Mouse (Mus musculus): ENCODE results near the gene Osbpl8.
A peak's percentile ranks its signal among the peaks of the same experiment; 100 is the strongest.

Gene Osbpl8

DNA sequence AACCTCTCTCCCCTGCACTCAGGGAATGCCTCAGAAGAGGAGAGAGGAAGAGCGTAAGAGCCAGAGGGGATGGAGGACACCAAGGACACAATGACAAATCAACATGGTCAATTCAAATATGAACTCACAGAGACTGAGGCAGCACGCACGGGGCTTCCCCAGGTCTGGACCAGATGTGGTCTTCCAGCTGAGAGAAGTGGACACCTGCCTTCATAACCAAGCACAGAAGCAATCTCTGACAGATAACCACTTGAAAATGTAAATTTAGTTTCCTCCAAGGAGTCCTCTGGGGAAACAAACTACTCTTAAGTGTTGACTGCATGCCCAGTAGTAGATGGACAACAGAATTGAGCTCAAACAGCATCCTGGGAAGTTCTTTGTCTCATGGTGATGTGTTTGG lies 9.5 kb upstream of the Osbpl8 start:
- DNase-seq (ENCODE audit: low spot score in 2 of 2): no peak

DNA sequence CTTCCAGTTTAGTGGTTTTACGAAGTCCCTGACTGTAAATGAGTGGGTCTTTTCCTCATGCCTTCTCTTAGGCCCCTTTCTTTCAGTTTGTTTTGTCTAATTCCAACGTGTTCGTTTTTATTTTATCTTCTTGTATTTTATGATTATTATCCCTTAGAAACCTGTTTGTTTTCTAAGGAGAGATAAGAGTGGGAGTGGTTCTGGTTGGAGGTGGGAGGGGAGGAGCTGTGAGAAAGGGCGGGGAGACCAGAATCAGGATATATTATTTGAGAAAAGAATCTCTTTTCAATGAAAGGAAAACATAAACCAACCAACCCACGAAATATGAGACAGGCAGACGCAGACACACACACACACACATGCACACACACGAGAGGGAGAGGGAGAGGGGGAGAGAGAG lies 9.0 kb upstream of the Osbpl8 start:
- DNase-seq (ENCODE audit: low spot score in 2 of 2): no peak

DNA sequence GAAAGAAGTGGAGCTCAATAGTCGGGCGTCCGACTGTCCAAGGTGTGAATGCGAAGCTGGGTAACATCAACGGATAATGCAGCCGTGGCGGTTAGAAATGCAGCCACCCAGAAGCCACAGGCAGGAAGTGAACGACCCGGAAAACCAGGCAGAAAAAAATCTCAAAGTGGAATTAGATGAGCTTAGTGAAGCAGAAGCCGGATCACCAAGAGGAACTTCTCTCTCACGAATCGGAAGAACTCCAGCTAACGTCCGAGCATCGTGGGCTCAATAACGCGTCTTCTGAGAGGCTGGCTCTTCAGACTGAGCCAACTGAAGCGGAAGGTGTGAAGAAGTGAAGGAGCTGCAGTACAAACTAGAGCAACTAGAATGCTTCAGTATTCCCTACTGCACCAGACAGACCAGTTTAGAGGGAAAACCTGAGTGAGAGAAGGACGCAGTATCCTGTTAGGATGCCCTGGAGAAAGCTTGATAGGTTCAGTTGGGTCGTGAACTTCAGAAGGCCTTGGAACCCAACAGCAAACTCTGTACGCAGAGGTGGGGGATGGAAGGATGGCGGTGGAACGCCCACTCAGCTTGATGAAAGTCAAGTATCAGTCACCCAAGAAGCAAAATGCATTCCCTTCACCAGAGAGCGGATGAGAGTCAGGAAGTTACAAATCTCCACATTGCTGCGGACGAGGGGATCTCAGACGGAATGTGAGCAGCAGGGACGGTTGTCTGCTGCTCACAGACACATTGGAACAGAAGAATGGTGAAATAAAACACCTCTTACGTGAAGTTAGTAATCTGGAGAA lies 8.0 kb upstream of the Osbpl8 start:
- no peak for DNase-seq (ENCODE audit: low spot score in 2 of 2)

DNA sequence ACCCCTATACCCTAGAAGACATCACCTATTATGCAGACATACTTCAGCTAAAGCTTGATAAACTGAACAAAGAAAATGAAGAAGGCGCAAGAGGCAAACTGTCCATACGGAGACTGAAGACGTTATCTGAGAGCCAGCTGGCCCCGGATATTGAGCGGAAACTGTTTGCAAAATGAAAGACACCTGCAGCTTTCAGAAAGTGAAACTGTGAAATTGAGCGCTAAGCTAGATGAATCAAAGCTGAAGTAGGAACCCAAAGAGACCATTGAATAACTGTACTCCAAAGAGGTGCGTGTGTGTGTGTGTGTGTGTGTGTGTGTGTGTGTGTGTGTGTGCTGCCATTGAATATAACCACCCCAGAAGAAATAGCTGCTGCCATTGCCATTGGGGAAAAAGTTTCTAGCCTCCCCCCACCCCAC lies 7.3 kb upstream of the Osbpl8 start:
- no peak for DNase-seq (ENCODE audit: low spot score in 2 of 2)

DNA sequence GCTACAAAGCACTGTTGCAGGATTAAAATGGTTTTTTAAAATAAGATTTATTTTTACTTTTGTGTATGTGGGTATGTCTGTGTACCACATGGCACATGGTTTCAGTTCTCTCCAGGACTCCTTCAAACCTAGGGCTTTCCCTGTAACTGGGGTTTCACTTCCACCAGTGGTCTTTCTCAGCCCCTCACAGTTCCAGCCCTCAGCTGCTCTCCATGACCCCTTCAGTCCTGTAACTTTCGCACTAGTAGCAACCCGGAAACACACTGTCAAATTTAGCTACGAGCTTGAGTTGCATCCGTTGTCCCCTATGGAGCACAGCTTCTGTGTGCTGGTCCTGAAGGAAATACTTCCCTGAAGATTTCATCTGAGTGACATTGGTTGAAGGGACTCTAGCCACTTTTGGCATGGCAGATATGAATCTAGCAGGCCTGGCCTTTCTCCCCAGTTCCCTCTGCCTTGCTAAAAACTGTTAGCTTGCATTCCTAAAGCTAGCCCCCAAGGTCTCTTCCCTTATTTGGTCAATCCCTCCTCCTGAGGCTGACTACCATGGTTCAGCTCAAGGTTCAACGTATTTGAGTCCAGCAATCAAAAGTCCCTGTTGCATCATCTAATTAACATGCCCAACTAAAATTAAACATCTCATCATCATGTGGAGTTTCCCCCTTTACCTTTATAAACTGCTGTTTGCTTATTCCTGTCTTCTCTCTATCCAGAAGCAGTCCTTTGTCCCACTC lies 4.6 kb upstream of the Osbpl8 start:
- DNase-seq (ENCODE audit: low spot score in 2 of 2): no peak

DNA sequence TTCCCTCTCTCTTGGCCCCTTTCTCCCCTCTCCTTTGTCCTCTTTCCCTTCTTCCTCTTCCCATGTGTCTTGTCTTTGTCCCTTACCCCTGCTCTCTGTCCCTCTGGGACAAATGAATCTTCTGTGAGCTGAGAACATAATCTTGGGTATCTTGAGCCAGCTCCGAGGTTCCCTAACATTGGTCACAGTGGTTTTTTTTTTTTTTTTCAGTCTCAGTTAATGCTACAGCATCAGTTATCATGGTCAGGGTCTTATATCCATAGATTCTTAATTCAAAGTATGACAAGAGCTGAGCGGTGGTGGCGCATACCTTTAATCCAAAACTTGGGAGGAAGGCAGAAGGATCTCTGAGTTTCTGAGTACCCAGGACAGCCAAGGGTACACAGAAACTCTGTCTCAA lies 4.0 kb upstream of the Osbpl8 start:
- DNase-seq (ENCODE audit: low spot score in 2 of 2): no peak

DNA sequence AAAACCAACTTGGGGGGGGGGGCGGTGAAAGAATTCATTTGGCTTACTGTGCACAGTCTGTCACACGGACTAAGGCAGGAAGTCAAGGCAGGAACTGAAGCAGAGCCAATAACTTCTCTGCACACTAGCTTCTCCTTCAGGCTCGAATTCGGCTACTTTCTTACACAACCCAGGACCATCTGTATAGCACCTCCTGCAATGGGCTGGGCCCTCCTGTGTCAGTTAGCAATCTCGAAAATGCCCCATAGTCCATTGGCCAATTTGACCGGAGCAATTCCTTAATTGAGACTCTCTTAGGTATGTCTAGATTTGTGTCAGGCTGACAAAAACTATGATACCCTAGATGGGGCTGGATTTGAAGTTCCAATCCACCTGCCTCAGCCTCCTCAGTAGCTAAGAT lies 3.2 kb upstream of the Osbpl8 start:
- no peak for DNase-seq (ENCODE audit: low spot score in 2 of 2)

DNA sequence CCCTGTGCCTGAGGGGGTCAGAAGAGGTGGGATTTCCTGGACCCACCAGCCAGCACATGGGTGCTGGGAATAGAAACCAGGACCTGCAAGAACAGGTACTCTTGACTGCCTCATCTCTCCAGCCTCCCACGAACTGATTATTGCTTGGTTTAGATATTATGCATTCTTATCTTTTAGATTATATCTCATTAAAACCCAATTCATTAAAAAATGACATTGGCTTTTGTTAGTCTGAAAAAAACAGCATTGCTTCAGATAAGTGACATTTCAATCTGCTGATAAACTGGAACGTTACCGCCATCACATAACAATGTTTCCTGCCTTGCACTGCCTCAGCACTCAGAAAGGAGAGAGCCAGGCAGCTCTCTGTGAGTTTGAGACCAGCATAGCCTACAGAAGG lies 1.5 kb upstream of the Osbpl8 start:
- no peak for DNase-seq (ENCODE audit: low spot score in 2 of 2)

DNA sequence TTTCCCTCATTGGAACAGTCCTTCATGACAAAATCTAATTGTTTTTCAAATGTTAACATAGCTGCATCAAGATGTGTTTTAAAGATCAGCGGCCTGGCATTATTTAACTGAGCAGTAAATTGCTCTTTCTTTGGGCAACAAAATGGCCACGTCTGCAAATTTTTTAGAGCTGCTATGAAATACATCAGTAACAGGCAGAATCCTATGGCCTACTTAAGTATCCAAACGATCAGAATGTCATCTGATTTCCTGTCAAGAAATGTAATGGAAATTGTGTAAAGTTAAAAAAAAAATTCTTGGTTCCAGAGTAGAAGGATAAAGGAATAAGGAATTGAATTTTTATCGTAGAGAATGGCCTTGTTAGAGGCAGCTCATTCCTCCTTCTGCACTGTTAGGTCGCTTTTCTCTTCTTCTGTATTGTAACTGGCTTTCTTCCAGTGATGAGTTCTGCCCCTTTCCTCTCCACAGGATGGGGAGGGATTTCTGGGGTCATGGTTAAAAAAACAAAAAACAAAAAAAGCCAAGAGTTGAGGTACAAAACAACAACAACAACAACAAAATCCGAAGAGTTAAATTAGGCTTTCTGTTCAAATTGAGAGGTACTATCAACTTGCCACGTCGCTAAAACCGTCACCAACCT lies 831 bp upstream of the Osbpl8 start:
- no peak for DNase-seq (ENCODE audit: low spot score in 2 of 2)

DNA sequence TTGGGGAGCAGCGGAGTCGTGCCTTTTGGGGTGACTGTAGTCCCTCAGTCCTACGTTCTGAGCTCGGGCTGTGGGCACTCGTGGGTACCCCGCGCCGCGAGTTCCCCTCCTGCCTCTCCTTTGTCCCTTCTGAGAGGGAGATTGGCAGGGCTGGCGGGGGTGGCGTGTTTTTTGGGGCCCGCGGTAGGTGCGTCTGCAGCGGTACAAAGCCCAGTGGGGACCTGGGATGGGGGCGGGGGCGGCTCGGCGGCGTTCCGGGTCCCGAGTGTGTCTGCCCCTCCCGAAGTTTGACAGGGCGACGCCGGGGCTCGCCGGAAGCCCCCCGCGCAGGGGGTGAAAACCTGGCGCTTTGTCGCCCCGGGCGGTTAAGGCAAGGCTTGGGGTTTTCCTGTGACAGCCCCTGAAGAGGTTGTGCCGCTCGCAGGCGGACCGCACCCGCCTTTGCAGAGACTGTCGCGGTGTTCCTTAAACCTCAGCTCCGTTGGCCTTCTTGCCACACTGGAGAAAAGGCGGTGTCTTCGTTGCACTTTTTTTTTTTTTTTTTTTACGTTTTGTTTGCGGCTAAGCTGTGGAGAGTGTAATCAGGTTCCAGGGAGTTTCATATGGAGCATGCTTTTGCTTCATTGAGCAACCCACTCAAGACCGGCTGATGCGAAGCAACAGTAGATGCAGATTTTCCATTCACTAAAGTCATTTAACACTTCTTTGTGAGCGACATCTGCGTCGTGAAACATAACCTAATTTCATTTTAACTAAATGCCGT lies 848 bp downstream of the Osbpl8 start:
- DNase-seq (ENCODE audit: low spot score in 2 of 2): peak; percentile 60 to 61

DNA sequence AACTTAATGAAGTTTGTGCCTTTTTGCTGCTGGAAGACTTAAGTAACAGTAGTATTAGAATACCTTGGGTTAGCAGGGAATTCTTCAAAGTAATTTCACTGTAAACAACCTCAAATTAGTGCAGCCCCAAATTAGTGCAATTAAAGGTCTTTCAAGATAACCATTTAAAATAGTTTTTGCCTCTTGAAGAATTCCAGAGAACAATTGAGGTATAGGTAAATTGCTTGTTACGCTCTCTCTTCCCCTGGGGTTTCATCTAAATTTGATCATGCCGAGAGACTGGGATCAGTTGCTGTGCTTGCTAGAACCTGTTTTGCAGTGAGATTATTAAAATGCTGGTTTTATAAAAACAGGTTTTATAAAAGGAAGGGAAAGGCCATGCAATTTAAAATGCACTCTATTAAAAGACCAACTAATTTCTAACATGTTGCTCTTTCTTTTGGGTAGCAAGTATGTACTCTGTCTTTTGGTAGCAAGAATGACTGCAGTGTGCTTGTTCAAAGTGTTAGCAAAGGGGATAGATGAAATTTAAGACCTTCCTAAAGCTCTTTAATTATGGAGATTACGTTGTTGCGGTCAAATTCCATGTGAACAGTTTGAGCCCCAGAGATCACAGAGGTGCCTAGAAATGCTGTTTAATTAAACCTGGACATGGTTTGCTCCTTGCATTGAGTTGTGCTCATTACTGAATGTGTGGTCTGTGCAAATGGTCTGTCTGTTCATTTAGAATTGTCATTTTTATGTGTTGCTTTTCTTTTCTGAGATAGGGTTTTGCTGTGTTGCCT lies 1.7 kb downstream of the Osbpl8 start:
- no peak for DNase-seq (ENCODE audit: low spot score in 2 of 2)

DNA sequence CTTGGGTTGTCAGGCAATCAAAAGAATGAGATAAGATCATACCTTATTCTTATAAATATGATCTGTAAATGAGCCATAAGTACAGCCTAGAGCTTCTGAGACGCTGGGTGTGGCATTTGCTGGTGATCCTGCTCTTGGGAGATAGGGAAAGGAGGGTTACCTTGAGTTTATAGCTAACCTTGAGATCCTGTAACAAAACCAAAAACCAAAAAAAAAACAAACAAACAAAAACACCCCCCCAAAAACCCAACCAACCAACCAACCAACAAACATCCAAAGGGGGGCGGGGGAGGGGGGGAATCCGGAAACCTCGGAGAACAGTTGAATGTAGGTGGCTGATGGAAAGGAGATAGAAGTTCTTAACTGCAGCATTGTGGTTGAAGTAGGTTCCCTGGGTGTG lies 2.9 kb downstream of the Osbpl8 start:
- no peak for DNase-seq (ENCODE audit: low spot score in 2 of 2)

DNA sequence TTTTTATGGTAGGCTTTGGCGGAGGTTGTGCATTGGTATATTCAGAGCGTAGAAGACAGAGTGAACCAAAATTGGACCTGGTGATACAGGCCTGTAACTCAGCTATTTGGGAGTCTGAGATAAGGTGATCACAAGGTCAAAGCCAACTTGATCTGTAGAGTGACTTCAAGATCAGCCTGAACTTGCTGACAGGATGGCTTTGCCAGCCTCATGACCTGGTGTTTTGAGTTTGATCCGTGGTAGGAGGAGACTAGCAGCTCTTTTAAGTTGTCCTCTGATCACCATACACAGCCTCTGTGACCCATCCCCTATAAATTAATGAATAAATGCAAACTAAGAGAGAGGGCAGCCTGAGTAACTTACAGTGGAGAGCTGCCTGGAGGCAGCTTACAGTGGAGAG lies 3.8 kb downstream of the Osbpl8 start:
- no peak for DNase-seq (ENCODE audit: low spot score in 2 of 2)

DNA sequence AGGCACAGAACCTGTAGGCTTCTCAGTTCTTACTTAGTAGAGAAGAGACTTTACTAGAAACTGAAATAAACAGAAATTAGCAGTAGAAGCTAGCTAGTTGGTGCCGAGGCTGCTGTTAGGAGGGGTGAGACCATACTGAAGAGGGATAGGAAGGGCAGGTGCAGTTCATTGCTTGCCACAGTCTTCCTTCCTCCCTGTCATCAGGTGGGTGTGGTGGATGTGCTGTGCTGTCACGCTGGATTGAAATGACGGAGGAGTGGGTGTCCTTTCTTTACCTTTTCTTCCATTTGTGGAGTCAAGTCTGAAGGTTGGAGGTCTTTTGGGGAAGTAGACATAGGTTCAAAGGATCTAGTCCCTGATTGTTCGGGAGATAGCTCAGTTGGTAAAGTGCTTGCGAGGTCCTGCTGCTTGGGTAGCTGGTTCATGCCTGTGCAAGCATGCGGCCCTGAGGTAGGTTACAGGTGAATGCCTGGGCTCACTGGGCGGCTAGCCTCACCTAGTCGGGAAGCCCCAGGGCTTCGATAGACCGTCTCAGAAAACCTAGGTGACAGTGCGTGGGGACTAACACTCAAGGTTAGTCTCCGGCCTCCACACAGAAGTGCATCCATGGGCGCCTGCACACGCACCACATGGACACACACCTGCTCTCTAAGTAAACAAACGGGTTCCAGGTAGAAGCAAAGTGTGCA lies 6.8 kb downstream of the Osbpl8 start:
- no peak for DNase-seq (ENCODE audit: low spot score in 2 of 2)

DNA sequence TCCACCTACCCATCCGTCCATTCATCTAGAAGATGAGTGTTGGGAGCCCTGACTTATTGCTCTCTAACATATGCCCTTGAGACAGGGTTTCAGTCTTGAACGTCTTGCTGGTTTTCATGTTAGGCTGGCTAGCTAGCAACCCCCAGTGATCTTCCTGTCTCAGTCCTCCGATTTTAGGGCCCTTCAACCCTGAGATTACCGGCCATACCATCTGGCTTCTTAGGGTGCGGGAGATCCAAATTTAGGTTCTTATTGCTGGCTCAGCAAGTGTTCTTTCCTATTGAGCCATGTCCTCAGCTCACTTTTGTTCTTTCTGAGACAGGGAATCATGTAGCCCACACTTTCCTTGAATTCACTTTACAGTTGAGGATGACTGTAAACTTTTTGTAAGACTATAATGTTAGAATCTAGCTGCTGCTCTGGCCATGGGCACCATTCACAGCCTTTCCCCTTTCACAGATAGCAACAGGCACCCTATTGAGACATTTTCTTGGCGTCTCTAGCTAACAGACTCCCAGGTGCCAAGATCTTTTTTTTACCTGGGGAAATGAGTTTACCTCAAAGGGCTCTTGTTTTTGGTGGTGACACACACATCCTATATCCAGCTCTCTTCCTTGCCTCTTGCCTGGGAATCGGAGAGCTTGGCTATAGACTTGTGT lies 9.2 kb downstream of the Osbpl8 start:
- DNase-seq (ENCODE audit: low spot score in 2 of 2): no peak

DNA sequence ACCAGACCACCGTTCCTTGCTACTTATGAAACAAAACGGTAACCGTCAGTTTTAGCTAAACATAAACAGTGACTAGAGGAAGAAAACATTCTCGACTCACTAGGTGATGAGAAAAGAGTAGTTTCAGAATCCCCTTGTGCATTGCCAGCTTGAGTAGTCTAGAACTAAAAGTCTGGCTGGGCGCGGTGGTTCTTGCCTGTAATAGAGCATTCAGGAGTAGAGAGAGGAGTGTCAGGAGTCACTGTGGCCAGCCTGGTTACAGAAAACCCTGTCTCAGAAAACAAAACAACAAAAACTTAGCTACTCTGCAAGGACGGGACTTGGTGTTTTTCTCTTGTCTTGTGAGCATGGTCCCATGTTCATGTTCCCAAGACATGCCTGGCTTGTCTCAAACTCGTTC lies 12.8 kb downstream of the Osbpl8 start:
- DNase-seq (ENCODE audit: low spot score in 2 of 2): no peak

DNA sequence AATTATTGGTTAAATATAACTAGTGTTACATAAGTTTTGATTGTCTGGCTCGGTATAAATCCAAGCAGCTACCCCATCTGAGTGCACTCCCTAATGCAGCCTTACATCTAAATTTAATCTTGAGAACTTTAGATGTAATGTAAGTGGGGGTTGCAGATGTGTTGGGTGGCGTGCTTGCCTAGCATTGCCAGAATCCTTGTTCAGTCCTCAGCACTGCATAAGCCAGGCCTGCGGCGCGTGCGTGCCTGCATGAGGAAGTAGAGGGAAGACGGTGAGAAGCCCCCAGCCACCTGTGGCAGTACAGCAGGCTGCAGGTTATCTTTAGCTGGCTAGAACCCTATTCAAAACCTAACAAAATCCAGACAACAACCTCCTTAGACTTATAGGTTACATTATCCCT lies 13.5 kb downstream of the Osbpl8 start:
- DNase-seq (ENCODE audit: low spot score in 2 of 2): no peak

DNA sequence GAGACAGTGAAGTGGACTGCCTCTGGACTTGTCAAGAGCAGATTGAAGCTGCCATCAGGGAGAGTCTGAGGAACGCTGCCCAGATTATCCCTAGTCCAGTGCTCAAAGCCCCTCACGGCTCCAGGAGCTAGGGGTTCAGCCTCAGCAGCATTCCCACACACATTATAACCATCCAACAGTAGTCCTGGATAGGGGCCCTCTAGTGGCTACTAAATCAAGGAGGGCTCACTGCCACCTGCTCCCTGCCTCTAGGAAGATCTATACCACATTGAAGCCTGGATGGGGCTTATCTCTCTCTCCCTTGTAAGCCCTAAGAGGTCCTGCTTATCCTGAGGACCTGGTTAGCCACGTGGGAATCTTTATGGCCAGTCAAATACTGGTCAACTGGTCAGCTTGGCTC lies 16.1 kb downstream of the Osbpl8 start:
- no peak for DNase-seq (ENCODE audit: low spot score in 2 of 2)

DNA sequence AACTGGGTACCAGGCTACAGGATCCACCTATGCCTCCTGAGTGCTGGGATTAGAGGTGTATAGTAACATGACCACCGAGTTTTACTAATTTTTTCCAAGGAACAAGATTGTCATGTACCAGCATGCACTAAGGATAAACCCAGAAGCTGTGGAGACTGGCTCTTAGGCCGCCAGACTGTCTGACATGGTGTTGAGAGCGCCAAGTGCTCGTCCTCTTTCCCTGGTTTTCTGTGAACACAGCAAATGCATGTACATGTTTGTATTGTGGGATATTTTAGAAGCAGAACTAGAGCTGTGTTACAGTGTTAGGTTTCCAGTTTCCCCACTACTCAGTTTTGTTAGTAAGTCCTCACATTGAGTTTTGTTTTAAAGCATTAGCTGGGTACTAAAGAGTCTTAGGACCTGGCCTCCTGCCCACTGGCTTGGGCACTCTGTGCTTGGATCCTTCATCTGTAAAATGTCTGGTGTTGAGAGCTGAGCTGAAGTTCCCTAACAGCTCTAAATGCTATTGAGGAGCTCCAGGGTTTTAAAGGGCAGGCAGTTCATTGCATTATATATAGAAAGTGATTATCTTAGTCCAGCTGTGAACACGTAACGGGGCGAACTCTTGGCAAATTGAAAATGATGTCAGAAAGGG lies 19.2 kb downstream of the Osbpl8 start:
- DNase-seq (ENCODE audit: low spot score in 2 of 2): no peak

All from spleen, postnatal 14 days (tissue).